Mouse (Mus musculus) left cerebral cortex, adult 11 months (tissue): ENCODE measurements around the gene Efna5.

ENCODE experiments used
- DNase-seq: peaks from one replicate; pipeline ENCODE4 v3.0.0; 2022; ENCODE audit warnings: low spot score

The Efna5 gene

GRCm38 (mm10) chr17:62881176-62881790 is at the start of gene Efna5:
Efna5 (minus strand) TSS chr17:62881317.
- DNase-seq: no peak

DNA sequence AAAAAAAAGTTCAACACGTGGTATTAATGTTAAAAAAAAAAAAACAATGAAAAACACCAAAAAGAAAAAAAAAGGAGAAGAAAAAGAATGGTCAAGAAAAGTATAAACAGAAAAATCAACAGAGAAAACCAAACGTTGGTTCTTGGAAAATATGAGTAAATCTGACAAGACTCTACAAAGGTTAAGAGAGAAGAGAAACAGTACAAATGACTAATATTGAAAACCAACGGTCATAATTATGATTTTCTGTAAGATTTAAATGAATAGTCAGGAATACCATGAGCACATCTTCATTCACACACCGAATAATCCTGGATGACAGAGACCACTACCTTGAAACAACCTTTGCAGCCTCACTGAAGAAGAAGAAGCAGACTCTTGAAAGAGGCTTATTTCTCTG is 34.2 kb upstream of the Efna5 start:
- no peak for DNase-seq

DNA sequence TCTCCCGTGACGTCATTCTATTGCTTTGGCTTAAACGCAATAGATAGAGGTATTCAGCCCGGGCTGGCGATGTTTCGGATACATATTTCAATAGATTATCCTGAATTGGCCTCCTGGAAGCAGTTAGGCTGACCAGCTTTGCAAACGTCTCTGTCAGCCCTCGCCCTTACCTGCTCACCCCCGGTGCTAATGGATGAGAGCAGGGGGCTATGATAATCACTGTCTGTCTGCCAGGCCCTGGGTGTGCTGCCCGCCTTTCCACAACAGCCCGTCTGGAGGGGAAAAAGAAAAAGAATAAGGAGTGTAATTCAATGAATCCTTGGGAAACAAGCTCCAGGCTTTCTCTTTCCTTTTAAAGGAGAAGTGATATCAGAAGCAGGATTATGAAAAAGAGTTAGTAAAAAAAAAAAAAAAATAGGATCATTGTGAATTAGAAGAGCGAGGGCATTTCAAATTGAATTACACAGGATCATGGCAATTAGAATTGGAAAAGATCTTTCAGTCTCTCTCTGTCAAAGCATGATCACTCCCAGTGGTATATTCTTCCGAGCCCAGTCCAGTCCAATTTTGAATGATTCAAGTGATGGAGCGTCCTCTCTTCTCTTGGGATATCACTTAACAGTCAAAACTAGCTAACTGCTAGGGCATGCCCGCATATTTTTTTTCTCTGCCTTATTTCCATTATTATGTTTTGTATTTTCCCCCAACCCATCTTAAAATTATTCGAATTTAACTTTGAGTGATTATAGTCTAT is 24.8 kb upstream of the Efna5 start:
- no peak for DNase-seq

DNA sequence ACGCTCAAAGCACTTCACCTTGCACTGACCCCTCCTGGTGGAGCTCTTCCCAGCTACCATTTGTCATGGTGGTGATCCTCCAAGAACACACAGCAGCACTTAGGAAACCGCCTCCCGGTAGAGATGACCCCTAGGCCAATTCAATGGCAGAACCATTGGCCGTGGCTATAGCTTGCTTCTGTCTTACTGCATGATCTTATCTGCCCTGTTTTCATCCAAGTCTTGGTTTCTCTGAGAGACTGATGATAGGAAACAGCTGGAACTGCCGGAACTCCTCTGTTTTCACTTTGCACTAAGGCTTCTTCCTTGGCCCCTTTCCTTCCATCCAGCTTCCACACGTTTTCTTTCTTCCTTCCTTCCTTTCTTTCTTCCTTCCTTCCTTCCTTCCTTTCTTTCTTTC is 17.9 kb upstream of the Efna5 start:
- no peak for DNase-seq

DNA sequence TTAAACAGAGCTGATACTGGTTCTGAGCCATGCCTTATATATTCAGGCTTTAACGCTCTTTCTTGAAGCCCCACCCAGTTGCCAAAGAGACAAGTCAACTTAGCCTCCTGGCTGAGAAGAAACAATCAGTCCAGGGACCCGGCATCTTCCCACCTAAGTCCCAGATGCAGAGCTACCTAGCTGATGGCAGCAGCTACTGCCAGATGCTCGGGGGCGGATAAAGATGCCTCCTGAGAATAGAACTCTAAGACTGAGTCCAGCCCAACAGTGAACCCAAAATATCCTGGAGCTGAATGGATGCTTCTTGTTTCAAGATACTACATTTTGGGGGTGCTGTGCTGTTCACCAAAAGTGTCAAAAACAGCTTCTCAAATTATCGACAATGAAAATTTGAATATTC is 8.9 kb upstream of the Efna5 start:
- no peak for DNase-seq

DNA sequence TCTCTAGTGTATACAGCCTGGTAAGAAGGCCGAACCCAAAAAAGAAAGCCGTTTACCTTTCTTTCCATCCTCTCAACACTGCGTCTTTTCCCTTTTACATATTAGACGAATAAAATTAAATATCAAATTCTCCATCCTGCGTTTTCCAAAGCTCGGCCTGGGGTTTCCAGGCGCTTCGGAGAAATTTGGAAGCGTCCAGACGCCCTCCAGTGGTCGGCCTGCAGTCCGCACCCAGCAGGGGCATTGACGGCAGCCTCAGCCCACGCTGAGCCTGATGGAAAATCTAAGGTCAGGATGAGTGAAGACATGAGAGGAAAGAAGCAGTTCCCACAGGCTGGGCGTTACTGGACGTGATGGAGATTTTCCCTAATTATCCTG is 3.0 kb upstream of the Efna5 start:
- DNase-seq: no peak

- DNase-seq: no peak
Observed at GRCm38 (mm10) chr17:62883476-62884128, 2.5 kb upstream of the Efna5 start.

DNA sequence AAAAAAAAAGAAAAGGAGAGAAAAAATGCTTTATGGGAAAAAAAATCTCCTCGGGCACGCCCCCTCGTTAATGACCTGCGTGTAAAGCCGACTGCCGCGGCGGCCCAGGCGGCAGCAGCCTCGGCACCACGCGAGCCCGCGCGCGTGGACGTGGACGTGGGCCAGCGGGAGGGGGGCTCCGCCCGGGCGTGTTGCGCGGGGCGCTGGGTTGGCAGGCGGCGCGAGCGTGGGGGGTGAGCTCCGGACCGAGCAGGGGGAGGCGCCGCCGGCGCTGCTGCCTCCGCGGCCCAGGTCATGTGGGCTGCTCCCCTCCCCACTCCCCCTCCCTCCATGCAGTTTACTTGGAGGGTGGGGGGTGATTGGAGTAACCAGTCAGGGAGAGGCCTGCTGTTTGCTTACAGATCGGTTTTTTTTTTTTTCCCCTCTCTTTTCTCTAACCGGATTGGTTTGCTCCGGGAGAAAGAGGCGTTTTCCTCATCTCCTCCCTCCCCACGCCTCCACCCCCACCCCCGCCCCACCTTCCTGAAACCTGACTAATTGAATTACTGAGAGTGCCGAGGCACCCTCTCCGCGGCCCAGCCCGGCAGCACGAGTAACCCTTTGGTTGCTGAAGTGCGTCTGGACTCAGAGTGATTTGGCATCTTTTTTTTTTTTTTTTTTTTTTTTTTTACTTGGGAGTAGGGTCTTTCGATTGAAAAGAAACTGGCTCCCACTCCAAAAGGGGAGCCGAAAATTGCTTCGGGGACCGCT is 1.8 kb upstream of the Efna5 start:
- peak; percentile 78 for DNase-seq

DNA sequence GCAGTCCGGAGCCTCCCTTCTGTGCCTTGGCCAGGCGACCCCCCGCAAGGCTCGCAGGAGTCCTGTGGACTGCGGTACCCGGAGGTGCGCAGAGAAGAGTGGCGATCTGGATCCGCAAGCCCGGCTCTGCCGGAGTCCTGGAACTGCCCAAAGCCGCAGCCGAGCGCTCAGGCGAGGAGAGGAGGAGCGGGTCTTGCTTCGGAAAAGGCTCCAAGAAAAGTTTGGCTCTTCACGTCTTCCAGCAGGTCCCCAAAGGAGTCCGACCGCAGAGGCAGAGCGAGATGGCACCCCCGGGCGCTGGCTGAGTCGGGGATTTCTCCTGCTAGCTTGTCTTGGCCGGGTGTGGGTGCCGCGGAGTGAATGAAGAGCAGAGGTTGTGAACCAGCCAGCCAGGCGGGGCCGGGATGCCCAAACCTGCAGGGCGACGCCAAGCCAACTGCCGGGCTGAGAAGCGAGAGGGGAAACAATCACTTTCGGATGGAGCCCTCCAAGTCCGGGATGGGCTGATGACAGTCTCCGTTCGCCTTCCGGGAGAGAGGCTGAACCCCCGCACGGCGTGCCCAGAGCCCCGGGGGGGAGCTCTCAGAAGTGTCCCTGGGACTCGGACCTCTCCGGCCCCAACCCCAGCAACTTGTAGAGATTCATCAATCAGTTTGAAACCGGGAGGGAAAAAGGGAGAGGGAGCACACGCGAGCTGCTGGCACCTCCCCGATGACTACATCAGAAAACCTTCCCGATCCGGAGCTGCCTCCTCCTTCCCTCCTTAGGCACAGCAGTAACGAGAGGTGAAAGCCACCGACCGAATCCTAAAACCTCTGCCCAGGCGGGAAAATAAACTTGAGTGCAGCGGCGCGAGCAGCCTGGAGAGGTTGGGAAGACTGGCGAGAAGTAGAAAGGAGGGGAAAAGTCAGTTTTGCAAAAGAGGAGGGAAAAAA is 941 bp upstream of the Efna5 start:
- DNase-seq: no peak

DNA sequence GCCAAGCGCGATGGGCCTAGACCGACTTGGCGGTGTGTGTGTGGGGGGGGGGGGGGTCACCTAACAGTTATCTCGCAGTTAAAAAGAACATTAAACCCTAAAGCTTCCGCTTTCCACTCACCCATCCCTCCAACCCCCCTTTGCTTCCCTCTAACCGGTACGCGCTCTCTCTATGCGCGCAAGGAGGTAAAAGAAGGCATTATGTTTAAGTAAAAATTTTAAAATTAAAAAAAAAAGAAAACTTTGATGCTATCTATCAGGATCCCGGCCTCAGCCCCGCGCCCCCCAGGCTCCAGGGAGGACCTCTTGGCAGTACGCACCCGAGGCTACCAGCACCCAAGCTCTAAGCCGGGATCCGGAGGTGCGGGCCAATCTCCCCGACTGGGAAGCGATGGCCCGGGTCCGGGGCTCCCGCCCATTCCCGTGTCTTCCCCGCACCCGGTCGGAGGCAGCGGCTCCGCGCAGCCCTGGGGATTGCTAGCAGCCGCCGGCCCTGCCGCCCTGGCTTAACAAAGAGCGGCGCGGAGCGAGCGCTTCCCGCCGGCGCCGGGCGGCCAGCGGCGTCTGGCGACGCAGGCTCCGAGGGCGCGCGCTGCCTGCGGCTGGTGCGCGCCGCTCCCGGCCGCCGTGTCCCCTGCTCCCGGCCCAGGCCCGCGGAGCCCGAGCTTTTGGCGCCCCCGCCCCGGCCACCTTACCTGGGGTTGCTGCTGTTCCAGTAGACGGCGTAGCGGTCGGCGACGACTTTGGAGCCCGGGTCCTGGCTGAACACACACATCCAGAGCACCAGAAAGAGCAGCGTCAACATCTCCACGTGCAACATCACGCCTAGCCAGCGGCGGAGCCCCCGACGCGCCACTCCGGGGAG is 574 bp downstream of the Efna5 start:
- DNase-seq: no peak

- no peak for DNase-seq
Observed at GRCm38 (mm10) chr17:62879526-62880310, 1.4 kb downstream of the Efna5 start.

GRCm38 (mm10) chr17:62875727-62876126 is 5.4 kb downstream of the Efna5 start:
- DNase-seq: no peak

GRCm38 (mm10) chr17:62871928-62872327 is 9.2 kb downstream of the Efna5 start:
- DNase-seq: no peak

DNA sequence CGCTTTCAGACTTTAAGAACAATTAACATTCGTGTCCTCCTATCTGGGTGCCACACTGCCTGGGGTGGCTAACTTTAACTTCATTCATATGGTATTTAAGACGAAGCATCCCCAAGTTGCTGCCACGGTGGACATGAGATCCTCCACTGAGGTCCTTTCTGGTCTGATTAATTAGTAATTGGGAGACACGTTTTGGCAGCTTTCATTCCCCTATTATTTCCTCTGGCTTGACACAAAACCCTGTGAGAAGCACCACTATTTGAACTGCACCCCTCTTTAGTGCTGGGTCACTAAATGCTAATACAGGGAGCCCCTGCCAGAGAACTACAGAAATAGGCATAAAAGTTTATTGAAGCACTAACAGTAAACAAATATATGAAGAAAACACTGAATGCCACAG is 9.9 kb downstream of the Efna5 start:
- DNase-seq: no peak

DNA sequence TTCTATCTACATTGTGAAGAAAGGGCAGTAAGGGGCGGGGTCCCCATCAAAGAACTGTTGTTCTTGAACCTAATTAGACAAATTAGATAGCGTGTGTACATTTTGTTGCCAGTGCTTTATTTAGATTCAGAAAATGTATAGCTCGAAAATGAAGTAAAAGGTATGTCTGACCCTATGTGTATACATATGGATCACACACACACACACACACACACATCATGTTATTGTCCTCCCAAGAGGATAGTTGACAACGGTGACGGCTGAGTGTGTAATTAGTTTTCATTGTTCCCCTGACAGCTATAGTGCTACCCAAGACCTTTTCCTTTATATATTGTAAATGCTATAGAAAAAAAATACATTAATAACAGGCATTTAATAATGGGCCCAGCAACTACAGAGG is 10.7 kb downstream of the Efna5 start:
- DNase-seq: no peak

GRCm38 (mm10) chr17:62864966-62865365 is 16.2 kb downstream of the Efna5 start:
- DNase-seq: no peak

GRCm38 (mm10) chr17:62863004-62863403 is 18.1 kb downstream of the Efna5 start:
- no peak for DNase-seq

GRCm38 (mm10) chr17:62862298-62862999 is 18.7 kb downstream of the Efna5 start:
- DNase-seq: no peak

DNA sequence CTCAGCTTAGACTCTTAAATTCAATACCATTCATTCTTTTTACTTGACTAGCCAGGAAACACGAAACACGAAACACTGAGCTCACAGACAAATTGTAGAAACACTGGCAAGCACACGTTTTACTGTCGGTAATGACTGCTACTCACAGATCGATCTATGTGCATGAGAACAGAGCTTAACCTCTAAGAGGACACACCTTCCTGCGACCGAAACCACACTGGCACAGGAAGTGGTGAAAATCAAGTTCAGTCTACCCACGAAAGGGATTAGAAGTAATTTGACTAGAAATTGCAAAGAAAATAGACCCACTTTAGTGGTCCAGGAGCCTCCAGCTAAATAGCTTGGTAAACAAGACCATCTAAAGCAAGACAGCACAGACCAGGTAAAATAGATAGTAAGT is 23.8 kb downstream of the Efna5 start:
- DNase-seq: no peak
